1 mouse cellular context compared by ENCODE assay signal in the genomic region with DNA sequence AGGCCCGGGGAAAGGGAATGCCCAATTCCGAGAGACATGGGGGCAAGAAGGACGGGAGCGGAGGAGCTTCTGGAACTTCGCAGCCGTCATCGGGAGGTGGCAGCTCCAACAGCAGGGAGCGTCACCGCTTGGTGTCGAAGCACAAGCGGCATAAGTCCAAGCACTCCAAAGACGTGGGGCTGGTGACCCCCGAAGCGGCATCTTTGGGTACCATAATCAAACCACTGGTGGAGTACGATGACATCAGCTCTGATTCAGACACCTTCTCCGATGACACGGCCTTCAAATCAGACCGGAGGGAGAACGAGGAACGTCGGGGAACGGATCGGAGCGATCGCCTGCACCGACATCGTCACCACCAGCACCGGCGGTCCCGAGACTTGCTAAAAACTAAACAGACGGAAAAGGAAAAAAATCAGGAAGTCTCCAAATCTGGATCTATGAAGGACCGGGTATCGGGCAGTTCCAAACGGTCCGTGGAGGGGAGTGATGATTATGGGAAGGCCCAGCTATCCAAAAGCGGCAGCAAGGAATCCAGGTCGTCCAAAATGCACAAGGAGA.
TF ChIP-seq lines count a peak whose summit lies in the region.

No protein-coding gene starts in this region.

TF ChIP-seq in ES-E14, 5 proteins besides CTCF, POLR2A, EP300 and RAD21 (continued from another document):
- no peak for TF ChIP-seq ZNF384 (IDR thresholded peaks at IDR 0.05; ENCODE audit: low read depth, low read length)
- no peak for TF ChIP-seq MAFK (IDR thresholded peaks at IDR 0.05; ENCODE audit: insufficient read depth, low read depth, low read length)
- no peak for TF ChIP-seq ZC3H11A (IDR thresholded peaks at IDR 0.05; ENCODE audit: borderline replicate concordance, low read depth, low read length)
- TF ChIP-seq HCFC1 (IDR thresholded peaks at IDR 0.05; ENCODE audit: borderline replicate concordance, insufficient read depth, low read length), result no peak
TF ChIP-seq in ES-E14: peak in this region for 0.
